Mouse (Mus musculus): Measurements from ENCODE around the gene Igfbp7.

GRCm38 (mm10) chr5:77393990-77394618 lies 13.7 kb downstream of the Igfbp7 start:
- TF ChIP-seq TAL1 (IDR thresholded peaks at IDR 0.05; ENCODE audit: low read length), result no peak
- no peak for TF ChIP-seq GATA1 (IDR thresholded peaks at IDR 0.05; ENCODE audit: low read length)
